18 mouse cellular contexts compared by ENCODE assay signal in genomic region chr7:118604842-118605241, GRCm38 (mm10). TPM values are rescaled to one million over a fixed set of nuclear protein-coding genes. Genes with fewer than 3 reads are reported as not detected.
DNase-seq lines count a peak whose midpoint lies in the region; ATAC-seq and TF ChIP-seq lines count a peak whose summit lies in the region.
"Had no signal": no experiment of that assay in that cellular context is flagged by ENCODE, and none has a peak within 500 bp of the region (broad histone marks: within the 10 kb centered on the region; RNA-seq: fewer than 3 reads in every experiment).

No protein-coding gene starts in this region.

- no peak for TF ChIP-seq CTCF in kidney, adult 2 months (conservative IDR thresholded peaks at IDR 0.05; ENCODE audit: insufficient read depth, insufficient read length, low read depth, low read length)
- no peak for TF ChIP-seq CTCF in stomach, postnatal 0 days (IDR thresholded peaks at IDR 0.05; ENCODE audit: low read depth)

- whole genome bisulfite sequencing in kidney, adult 2 months, result 46% methylated on average over 8 of the region's 8 CpGs
- WGBS in stomach, postnatal 0 days, result 60% methylated on average over 8 of the region's 8 CpGs

- H3K4me2 ChIP-seq in stomach, postnatal 0 days (replicated peaks; ENCODE audit: low read depth), result no peak overlapping the region
- H3K4me2 ChIP-seq: forebrain, embryonic 13.5 days; hindbrain, embryonic 14.5 days; limb, embryonic 13.5 days; liver, embryonic 15.5 days; neural tube, embryonic 12.5 days had no signal

- H3K4me1 ChIP-seq in kidney, adult 2 months (ENCODE audit: control insufficient read depth, insufficient read depth, low read length), result no peaks in the 10 kb centered on the region; the same call in 1 of the 2 replicates
- H3K4me1 ChIP-seq in stomach, postnatal 0 days (replicated peaks; ENCODE audit: control insufficient read depth, insufficient read depth), result no peaks in the 10 kb centered on the region
- H3K4me1 ChIP-seq: forebrain, embryonic 13.5 days; heart, embryonic 10.5 days; limb, embryonic 13.5 days; liver, embryonic 15.5 days; neural tube, embryonic 12.5 days had no signal

- no peak for TF ChIP-seq EP300 in stomach, postnatal 0 days (optimal IDR thresholded peaks at IDR 0.05)

- H3K27me3 ChIP-seq in kidney, adult 2 months (replicated peaks; ENCODE audit: control insufficient read depth, insufficient read depth, low read length), result no peaks in the 10 kb centered on the region
- no peaks in the 10 kb centered on the region for H3K27me3 ChIP-seq in stomach, postnatal 0 days (ENCODE audit: control insufficient read depth, insufficient read depth, low read length)
- H3K27me3 ChIP-seq: forebrain, embryonic 13.5 days; neural tube, embryonic 12.5 days had no signal

- H3K36me3 ChIP-seq in kidney, adult 2 months (ENCODE audit: control insufficient read depth, insufficient read depth, low read length), result no peaks in the 10 kb centered on the region
- H3K36me3 ChIP-seq in stomach, postnatal 0 days (ENCODE audit: control insufficient read depth, insufficient read depth, low read length), result no peaks in the 10 kb centered on the region
- H3K36me3 ChIP-seq: heart, embryonic 10.5 days; limb, embryonic 13.5 days; liver, embryonic 15.5 days; neural tube, embryonic 12.5 days had no signal

- no peak overlapping the region for H3K9ac ChIP-seq in stomach, postnatal 0 days (ENCODE audit: low read length)
- H3K9ac ChIP-seq: forebrain, embryonic 13.5 days; hindbrain, embryonic 14.5 days; limb, embryonic 13.5 days; liver, embryonic 15.5 days; neural tube, embryonic 12.5 days had no signal

- peak; percentile 48 for DNase-seq in kidney, adult 2 months
- DNase-seq in kidney, adult 9 months, result no peak
- peak; percentile 46 to 48 for DNase-seq in kidney, postnatal 36 days
- peak; percentile 69 for DNase-seq in lung, postnatal 10 days
- peak; percentile 50 for DNase-seq in stomach, postnatal 0 days (ENCODE audit: low spot score)
- no peak for DNase-seq in right cerebral cortex, postnatal 14 days
- no peak for DNase-seq in cerebellum, postnatal 4 days (ENCODE audit: low spot score in 2 of 2)
- DNase-seq: cerebellum, adult 9-11 months; gastrocnemius, postnatal 25 days; right cerebral cortex, postnatal 25 days had no signal

- no peak overlapping the region for H3K4me3 ChIP-seq in kidney, adult 2 months (ENCODE audit: insufficient read depth, low read depth, low read length)
- no peak overlapping the region for H3K4me3 ChIP-seq in stomach, postnatal 0 days (ENCODE audit: low read depth, low read length)
- H3K4me3 ChIP-seq: forebrain, embryonic 13.5 days; heart, embryonic 10.5 days; limb, embryonic 13.5 days; liver, embryonic 15.5 days; neural tube, embryonic 12.5 days had no signal

- no peak overlapping the region for H3K27ac ChIP-seq in kidney, adult 2 months (ENCODE audit: insufficient read depth, low read depth, low read length)
- H3K27ac ChIP-seq in stomach, postnatal 0 days (replicated peaks), result no peak overlapping the region; the same call in 1 of the 2 replicates
- H3K27ac ChIP-seq: forebrain, embryonic 13.5 days; heart, embryonic 10.5 days; hindbrain, embryonic 14.5 days; kidney, postnatal 0 days; limb, embryonic 13.5 days; liver, embryonic 15.5 days; neural tube, embryonic 12.5 days had no signal

- TF ChIP-seq POLR2A in kidney, adult 2 months (IDR thresholded peaks at IDR 0.05; ENCODE audit: low read depth, low read length), result no peak

- peak; percentile 38; the same call in 1 of the 2 replicates for ATAC-seq in stomach, postnatal 0 days (ENCODE audit: low FRiP score, low TSS enrichment)
- ATAC-seq: forebrain, embryonic 13.5 days had no signal

- H3K9me3 ChIP-seq in stomach, postnatal 0 days (ENCODE audit: control insufficient read depth, low read length), result no peaks in the 10 kb centered on the region
- H3K9me3 ChIP-seq: heart, embryonic 10.5 days; limb, embryonic 13.5 days; liver, embryonic 15.5 days had no signal

RNA-seq across cellular contexts. Expression of gene Tmc5, which starts 7.7 kb away (rescaled TPM):
- polyA plus RNA-seq in kidney, adult 2 months (2012; rRNA removed), result 0.83 and 1.1 TPM in 2 replicates
- polyA plus RNA-seq in stomach, postnatal 0 days (2015; fragmentation: Nextera tagmentation; extraction: Ambion mirVana), result 7.9 and 8.5 TPM in 2 replicates
- polyA plus RNA-seq: C2C12; heart, embryonic 10.5 days had no signal

RNA-seq across cellular contexts. Expression of gene Tmc7, which starts 20.3 kb away (rescaled TPM):
- 0.77 and 0.83 TPM in 2 replicates for polyA plus RNA-seq in kidney, adult 2 months (2012; rRNA removed)
- polyA plus RNA-seq in stomach, postnatal 0 days (2015; fragmentation: Nextera tagmentation; extraction: Ambion mirVana), result 5.9 and 7.0 TPM in 2 replicates
- polyA plus RNA-seq: C2C12 had no signal

Comparison
In these comparisons a context has a peak if more than half of its experiments do, and no peak if none do; other contexts are left out.
1. DNase-seq: peak in kidney, adult 2 months (single experiment), kidney, postnatal 36 days (2 of 2), lung, postnatal 10 days (single experiment) and stomach, postnatal 0 days (single experiment); none in kidney, adult 9 months (single experiment), right cerebral cortex, postnatal 14 days (single experiment) and cerebellum, postnatal 4 days (0 of 2).